Mouse (Mus musculus) G1E-ER4 (cell line): Measurements from ENCODE around the gene Top1. TPM values are rescaled to one million over a fixed set of nuclear protein-coding genes. Genes with fewer than 3 reads are reported as not detected.

Experiments
- GATA1 ChIP-seq: IDR thresholded peaks from one replicate; pipeline ENCODE4 v1.8.0; 2012; ENCODE audit warnings: low read length, inconsistent platforms
- polyA plus RNA-seq: library from polyadenylated mRNA; stranded (reverse); fragments of >175 nt; gene quantifications from 2 replicates; pipeline ENCODE4 v1.2.3, GENCODE M21; 2012

Top1 gene
- polyA plus RNA-seq, 1 experiment, result 121 TPM

DNA sequence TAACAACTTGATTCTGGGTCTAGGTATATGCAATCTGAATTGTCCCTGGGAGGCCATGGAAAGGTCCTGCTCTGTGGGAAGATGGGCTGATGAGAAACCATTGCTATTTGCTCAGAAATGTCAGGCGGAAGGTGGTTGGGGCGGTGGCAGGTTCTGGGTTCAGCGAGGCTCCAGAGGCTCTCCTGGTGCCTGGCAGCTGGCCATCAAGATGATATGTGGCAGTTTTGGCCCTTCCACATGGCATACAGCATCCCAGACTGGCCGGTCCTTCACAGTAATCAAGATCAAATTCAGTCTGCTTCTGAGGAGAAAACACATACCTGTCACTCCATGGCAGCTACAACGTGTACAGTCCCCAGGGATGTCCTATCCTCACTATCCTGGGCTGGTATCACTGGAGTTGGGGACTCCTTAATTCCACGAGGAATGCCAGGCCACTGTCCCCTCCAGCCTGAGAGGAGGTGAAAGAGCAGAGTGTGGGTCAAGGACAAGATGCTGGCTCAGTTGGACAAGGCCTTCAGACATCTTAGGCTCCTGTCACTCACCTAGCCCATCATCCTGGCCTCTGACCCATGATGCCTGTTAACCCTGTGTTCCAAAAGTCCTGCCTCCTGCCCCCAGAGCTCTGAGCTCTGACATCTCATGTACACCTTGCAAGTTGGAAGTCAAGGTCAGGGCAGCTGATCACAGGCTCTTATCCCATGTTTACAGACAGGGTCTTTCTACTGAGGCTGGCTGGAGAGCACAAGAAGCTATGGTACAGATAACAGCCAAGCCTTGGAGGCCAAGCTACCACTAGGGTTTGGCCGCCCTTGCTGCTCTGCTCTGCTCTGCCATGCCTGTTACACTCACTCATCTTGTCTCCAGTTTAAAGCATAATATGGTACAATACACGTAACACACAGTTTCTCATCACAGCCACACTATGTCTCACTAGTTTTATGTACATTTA is 125.9 kb downstream of the Top1 start:
- TF ChIP-seq GATA1, result no peak

Other genes starting within 250 kb of the Top1 start
- gene Plcg1, start 85.4 kb downstream of the Top1 start, polyA plus RNA-seq, result 12.7 and 14.9 TPM in 2 replicates
- 2.8 and 4.4 TPM in 2 replicates for gene Zhx3, start 227.1 kb downstream of the Top1 start, polyA plus RNA-seq
- 0.01 TPM in 1 of 2 replicates, not detected in the other for gene Lpin3, start 234.8 kb downstream of the Top1 start, polyA plus RNA-seq